Mouse (Mus musculus) cerebellum, adult 2 months (tissue): Measurements from ENCODE around the gene Trank1. TPM values are rescaled to one million over a fixed set of nuclear protein-coding genes. Genes with fewer than 3 reads are reported as not detected.
A peak's percentile ranks its signal among the peaks of the same experiment; 100 is the strongest.

Experiments used
- DNase-seq, 2 experiments: peaks; one replicate each; pipeline ENCODE4 v3.0.0; 2021
- H3K27ac ChIP-seq: fragments of 200-500 bp; 2 replicates; pipeline ENCODE4 v1.5.1; 2012; ENCODE audit warnings: low read length, control low read depth, inconsistent platforms; ENCODE audit not compliant: insufficient read depth
- H3K27me3 ChIP-seq: fragments of 200-500 bp; 2 replicates; pipeline ENCODE4 v1.6.1; 2012; ENCODE audit warnings: inconsistent platforms, mild to moderate bottlenecking, low read length, moderate library complexity; ENCODE audit not compliant: control insufficient read depth, insufficient read depth
- H3K4me1 ChIP-seq: fragments of 200-500 bp; 2 replicates; pipeline ENCODE4 v1.6.1; 2011; ENCODE audit warnings: low read length; ENCODE audit not compliant: control insufficient read depth, insufficient read depth
- H3K4me3 ChIP-seq: fragments of 200-500 bp; replicated peaks from 2 replicates; pipeline ENCODE3; 2011; ENCODE audit warnings: mild to moderate bottlenecking, low read depth, low read length, control low read depth; ENCODE audit not compliant: insufficient read depth
- CTCF ChIP-seq: fragments of 200-500 bp; IDR thresholded peaks from 2 replicates; pipeline ENCODE4 v1.5.1; 2011; ENCODE audit warnings: low read depth, mild to moderate bottlenecking, control low read depth, low read length, moderate library complexity, borderline replicate concordance; ENCODE audit not compliant: insufficient read depth
- POLR2A ChIP-seq: fragments of 200-500 bp; IDR thresholded peaks from 2 replicates; pipeline ENCODE4 v1.6.1; 2011; ENCODE audit warnings: low read length, control low read depth, borderline replicate concordance; ENCODE audit not compliant: insufficient read depth
- WGBS: fragments of 180-500 bp; shearing (Covaris S2); methylation state at CpG from one replicate; pipeline ENCODE4 v1.1.7; 2018; 5-methylcytosine and 5-hydroxymethylcytosine counted together
- polyA plus RNA-seq: library from polyadenylated mRNA; depleted of rRNA; stranded (reverse); fragments of >200 nt; gene quantifications from 2 replicates; pipeline ENCODE4 v1.2.3, GENCODE M21; 2012

The Trank1 gene
- polyA plus RNA-seq, 1 experiment = 93.4 TPM

- 33% methylated on average over 2 of the region's 2 CpGs for WGBS
- TF ChIP-seq CTCF (no peak), POLR2A (no peak)
- Histone ChIP-seq H3K4me1 (peaks cover 7% of the 10 kb centered on the region), H3K27ac (no peak overlapping the region), H3K4me3 (no peak overlapping the region), H3K27me3 (no peaks in the 10 kb centered on the region)
- no peak for DNase-seq
Measured at GRCm38 (mm10) chr9:111367713-111368112, 56.2 kb downstream of the Trank1 start.

GRCm38 (mm10) chr9:111372079-111372478, 60.5 kb downstream of the Trank1 start:
- no peak for DNase-seq
- TF ChIP-seq CTCF = no peak
- no peak for TF ChIP-seq POLR2A
- Histone ChIP-seq H3K27ac (no peak overlapping the region), H3K4me1 (peaks cover 7% of the 10 kb centered on the region), H3K27me3 (no peaks in the 10 kb centered on the region), H3K4me3 (no peak overlapping the region)
- WGBS = 47% methylated on average over 3 of the region's 3 CpGs

GRCm38 (mm10) chr9:111377868-111378267, 66.3 kb downstream of the Trank1 start:
- Histone ChIP-seq H3K27ac (no peak overlapping the region), H3K27me3 (no peaks in the 10 kb centered on the region), H3K4me1 (no peaks in the 10 kb centered on the region), H3K4me3 (no peak overlapping the region)
- WGBS = 81% methylated on average over 6 of the region's 6 CpGs
- TF ChIP-seq CTCF (no peak), POLR2A (no peak)
- no peak for DNase-seq

- TF ChIP-seq POLR2A (no peak), CTCF (no peak)
- H3K27me3 ChIP-seq = no peaks in the 10 kb centered on the region
- 43% methylated on average over 9 of the region's 9 CpGs for WGBS
- no peaks in the 10 kb centered on the region for H3K4me1 ChIP-seq
- DNase-seq = peak in 1 of 2 experiments; percentile 2
- no peak overlapping the region for H3K4me3 ChIP-seq
- no peak overlapping the region for H3K27ac ChIP-seq
Measured at GRCm38 (mm10) chr9:111381056-111382025, 69.8 kb downstream of the Trank1 start.

GRCm38 (mm10) chr9:111382469-111382868, 70.9 kb downstream of the Trank1 start:
- TF ChIP-seq POLR2A (no peak), CTCF (no peak)
- no peak for DNase-seq
- no peak overlapping the region for H3K27ac ChIP-seq
- WGBS = 97% methylated on average over 6 of the region's 6 CpGs
- H3K4me1 ChIP-seq = no peaks in the 10 kb centered on the region
- no peak overlapping the region for H3K4me3 ChIP-seq
- H3K27me3 ChIP-seq = no peaks in the 10 kb centered on the region

- Histone ChIP-seq H3K27me3 (no peaks in the 10 kb centered on the region), H3K4me1 (no peaks in the 10 kb centered on the region), H3K4me3 (no peak overlapping the region), H3K27ac (no peak overlapping the region)
- TF ChIP-seq POLR2A = no peak
- TF ChIP-seq CTCF = no peak
- no peak for DNase-seq
- WGBS = 60% methylated on average over 3 of the region's 3 CpGs
Measured at GRCm38 (mm10) chr9:111383046-111383445, 71.5 kb downstream of the Trank1 start.

- Histone ChIP-seq H3K27me3 (no peaks in the 10 kb centered on the region), H3K4me1 (no peaks in the 10 kb centered on the region), H3K4me3 (no peak overlapping the region), H3K27ac (no peak overlapping the region)
- no peak for TF ChIP-seq POLR2A
- TF ChIP-seq CTCF = no peak
- WGBS = 79% methylated on average over 3 of the region's 3 CpGs
- DNase-seq = no peak
Measured at GRCm38 (mm10) chr9:111383756-111384155, 72.2 kb downstream of the Trank1 start.
